Mouse (Mus musculus) 3T3-L1 (cell line): Measurements from ENCODE around the gene Dhx58.

Source experiments
- DNase-seq: peaks from one replicate; pipeline ENCODE4 v3.0.0-alpha.2; 2015; ENCODE audit warnings: low read depth, low spot score

The Dhx58 gene

DNA sequence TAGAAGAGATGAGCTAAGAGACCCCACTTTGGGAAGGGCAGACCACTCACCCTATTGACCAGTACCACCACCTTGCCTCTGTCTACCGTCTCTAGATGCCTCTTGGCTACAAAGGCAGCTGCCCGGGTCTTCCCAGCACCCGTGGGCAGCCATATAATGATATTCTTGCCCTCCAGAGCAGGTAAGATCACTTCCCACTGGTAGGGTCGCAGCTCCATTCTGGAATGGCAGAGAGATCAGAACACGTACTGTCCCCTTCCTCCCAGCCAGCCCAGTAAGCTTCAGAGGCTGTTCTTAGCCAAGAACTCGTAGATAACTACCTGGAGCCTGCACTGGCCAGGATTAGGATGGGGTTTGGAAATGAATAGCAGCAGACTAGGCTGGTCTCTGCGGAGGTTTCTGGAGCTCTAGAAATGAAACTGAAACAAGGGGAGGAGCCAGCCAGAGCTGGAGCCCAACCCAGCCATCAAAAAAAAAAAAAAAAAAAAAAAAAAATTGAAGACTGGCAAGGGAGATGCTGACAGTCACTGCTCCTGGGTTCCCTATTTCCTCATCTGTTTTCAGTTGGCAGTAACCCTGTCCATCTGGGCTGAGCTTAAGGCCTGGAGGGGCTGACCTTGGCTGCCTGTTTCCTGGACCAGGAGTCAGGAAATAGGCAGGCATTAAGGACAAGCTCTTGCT lies at the start of gene Dhx58:
TSS of gene Dhx58 (minus strand) at position 421 of the 681 bp plus-strand sequence.
- peak; percentile 87 for DNase-seq

GRCm38 (mm10) chr11:100752294-100752693 lies 48.2 kb upstream of the Dhx58 start:
- DNase-seq, result no peak

DNA sequence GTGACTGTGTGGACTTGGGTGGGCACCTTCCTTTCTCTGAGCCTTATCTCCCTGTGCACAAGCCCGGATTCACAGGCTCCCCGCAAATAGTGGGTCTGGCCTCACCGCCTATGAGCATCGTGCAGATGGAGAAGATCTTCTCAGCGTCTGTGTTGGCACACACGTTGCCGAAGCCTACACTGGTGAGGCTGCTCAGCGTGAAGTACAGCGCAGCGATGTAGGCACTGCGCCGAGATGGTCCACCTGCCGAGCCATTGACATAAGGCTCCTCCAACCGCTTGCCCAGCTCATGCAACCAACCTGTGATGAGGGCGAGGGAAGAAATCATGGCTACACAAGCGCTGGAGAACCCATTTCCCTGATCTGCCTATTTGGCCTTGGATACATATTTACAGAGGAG lies 46.1 kb upstream of the Dhx58 start:
- DNase-seq, result no peak

DNA sequence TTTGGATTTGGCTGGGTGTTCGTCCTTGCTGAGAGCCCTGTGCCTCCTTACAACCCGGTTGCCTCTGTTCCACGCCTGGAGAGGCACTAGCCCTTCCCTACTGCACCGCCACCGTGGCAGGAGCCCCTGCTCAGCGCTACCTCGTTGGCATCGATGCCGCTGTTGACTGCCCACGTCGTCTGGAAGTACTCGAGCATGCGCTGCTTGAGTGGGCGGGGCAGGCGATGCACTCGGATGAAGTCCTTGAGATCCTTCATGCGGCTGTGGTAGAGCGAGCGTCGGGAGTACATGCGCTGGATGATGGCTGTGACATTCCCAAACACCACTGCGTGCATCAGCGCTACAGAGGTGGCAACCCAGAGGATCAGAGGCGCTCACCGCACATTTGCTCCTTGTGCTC lies 45.4 kb upstream of the Dhx58 start:
- no peak for DNase-seq

DNA sequence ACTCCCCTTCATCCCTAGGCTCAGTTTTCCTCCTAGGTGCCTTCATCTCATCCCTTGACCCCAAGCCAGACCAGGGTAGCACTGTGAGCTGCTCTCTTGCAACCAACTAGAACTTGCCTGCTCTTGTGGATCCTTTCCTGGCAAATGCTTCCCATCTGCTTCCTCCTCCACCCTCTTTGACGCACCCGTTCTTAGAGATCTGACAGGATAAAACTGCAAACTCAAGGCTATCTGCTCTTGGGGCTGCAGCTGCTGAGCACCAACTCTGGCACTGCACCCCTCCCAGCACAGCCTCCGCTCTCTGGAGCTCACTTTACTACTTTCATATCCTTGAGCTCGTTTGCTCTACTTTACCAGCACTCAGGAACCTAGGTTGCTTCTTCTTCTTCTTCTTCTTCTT lies 44.5 kb upstream of the Dhx58 start:
- DNase-seq, result no peak

- no peak for DNase-seq
These were observed 43.0 kb upstream of the Dhx58 start for GRCm38 (mm10) chr11:100747114-100747513.

DNA sequence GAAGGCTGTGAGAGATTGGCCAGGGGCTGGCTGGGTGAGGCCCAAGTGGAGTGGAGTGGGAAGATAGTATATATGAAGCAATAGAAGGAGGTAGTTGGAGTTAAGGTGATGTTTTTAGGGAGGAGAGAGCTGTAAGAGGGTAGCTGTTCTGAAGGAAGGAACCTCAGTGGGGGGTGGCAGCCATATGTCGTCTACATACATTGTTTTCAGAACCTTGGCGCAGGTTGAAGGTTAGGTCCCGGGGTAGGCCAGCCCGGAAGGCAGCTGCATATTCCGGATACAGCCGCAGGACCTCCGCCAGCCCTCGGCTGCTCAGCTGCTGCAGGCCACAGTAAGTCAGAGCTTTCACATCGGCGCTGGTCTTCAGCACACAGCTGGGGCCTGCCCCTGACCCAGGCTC lies 42.5 kb upstream of the Dhx58 start:
- no peak for DNase-seq

- peak; percentile 65 for DNase-seq
These were observed 41.0 kb upstream of the Dhx58 start for GRCm38 (mm10) chr11:100745085-100745484.

DNA sequence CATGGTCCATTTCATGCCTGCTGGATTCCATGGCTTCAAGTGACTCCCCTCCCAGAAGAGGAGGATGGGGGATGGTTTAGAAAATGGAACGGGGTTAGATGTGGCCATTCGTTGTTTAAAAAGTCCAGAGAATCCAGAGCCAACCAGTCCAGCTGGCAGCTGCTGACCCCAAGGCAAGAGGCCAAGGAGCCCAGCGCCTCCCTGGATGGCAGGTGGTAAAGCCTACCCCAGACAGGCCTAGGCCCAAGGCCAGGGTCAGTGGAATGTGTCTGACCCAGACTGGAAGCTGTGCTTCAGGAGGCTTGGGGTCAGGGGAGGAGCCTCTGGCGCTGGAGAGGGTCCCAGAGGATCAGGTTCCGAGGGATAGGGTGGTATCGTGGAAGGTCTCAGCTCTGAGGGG lies 37.3 kb upstream of the Dhx58 start:
- DNase-seq, result no peak

GRCm38 (mm10) chr11:100738749-100739148 lies 34.7 kb upstream of the Dhx58 start:
- DNase-seq, result no peak

GRCm38 (mm10) chr11:100738066-100738604 lies 34.1 kb upstream of the Dhx58 start, which contains the start of gene Rab5c:
Rab5c (minus strand) TSS chr11:100738215.
- peak; percentile 100 for DNase-seq

- peak; percentile 38 for DNase-seq
These were observed 33.1 kb upstream of the Dhx58 start for GRCm38 (mm10) chr11:100737105-100737733.

GRCm38 (mm10) chr11:100736746-100737080 lies 32.6 kb upstream of the Dhx58 start:
- DNase-seq, result no peak

DNA sequence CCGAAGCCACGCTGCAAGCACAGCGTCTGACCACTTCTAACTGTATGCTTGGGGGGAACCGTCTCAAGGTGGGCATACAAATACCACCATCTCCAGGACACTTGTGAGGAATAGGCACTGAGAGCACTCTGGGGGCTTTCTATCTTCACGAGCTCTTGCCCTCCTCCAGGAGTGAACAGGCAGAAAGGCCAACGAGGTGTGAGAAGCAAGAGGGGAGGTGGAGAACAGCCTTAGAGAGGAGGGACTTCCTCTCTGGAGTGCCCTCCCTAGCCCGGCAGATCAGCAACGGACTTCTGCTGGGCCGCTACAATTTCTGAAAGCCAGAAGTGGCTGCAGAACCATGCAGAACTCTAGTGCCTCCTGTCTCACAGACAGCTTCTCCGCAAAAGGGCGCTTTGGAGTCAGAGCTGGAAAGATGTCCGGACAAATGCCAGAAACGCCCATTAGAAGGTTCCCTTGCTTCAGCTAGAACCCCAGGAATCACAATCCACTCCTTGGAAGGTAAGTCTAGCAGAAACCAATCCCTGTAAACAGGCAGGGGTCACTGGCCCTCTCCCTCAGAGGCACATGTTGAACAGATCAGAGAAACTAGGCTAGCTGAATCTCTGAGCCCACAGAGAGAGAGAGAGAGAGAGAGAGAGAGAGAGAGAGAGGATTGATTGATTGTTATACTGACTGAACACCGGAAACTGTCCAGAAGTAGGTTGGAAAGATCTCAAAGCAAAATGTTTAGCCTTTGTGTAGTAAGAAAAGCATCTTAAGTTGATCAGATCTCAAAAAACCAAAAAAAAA lies 32.1 kb upstream of the Dhx58 start:
- DNase-seq, result peak; percentile 29

- peak; percentile 55 for DNase-seq
These were observed 31.2 kb upstream of the Dhx58 start for GRCm38 (mm10) chr11:100735134-100735865.

- no peak for DNase-seq
These were observed 26.6 kb upstream of the Dhx58 start for GRCm38 (mm10) chr11:100730477-100731205.

- DNase-seq, result no peak
These were observed 25.9 kb upstream of the Dhx58 start for GRCm38 (mm10) chr11:100729976-100730375.

- no peak for DNase-seq
These were observed 24.5 kb upstream of the Dhx58 start for GRCm38 (mm10) chr11:100728601-100729000.

- DNase-seq, result no peak
These were observed 23.1 kb upstream of the Dhx58 start for GRCm38 (mm10) chr11:100727201-100727600.

DNA sequence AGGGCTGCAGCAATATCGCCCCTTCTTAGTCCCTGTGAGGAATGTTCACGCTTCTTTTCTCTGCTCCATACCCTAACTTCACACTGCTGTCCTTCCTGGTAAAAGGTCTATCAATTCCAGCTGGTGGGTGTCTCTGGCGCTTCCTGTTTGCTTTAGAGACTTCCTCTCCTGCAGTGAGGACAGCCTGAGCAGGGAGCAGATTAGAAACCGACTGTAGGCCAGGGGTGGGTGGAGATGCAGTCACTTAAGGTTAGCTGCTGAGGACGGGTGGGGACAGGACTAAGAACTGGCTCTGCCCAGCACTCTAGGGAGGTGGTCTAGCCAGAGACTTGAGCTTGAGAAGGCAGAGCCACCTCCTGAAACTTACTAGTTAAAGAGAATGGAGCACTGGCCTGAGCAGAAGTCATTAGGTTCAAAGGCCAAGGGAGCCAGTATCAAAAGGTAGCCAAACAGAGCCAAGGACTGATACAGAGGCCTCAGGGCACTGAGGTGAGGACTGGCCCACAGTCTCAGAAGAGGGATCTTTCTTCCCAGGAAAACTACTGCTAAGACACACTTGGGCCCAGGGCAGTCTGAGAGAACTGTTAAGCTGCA lies 20.9 kb upstream of the Dhx58 start:
- DNase-seq, result no peak
